Mouse (Mus musculus): ENCODE results near the gene Nudt8. TPM values are rescaled to one million over a fixed set of nuclear protein-coding genes. Genes with fewer than 3 reads are reported as not detected.

Nudt8 gene
- total and polyA plus RNA-seq, 2 experiments from 2014 or later, result 25.9 to 29.1 TPM

DNA sequence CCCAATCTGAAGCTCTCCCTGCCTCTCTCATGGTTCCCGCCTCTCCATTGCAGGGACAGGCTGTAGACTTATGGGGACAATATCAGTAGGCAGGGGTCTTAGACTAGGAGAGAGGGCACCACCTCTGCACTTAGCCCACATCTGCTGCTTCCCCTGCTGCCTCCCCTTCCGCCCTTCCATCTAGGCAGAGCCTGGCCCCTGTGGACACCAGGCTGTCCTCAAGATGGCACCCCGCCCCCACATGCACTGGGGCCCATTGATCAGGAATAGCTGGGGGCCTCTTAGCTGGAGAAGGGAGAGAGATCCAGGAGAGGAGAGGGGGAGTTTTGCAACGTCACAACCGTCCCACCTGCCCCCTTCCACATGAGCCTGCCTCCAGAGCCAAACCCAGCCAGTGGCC lies 8.0 kb upstream of the Nudt8 start, which contains the start of gene Tbx10:
TSS of gene Tbx10 (plus strand) at position 337 of the 400 bp plus-strand sequence.
- no peaks in the 10 kb centered on the region for H3K27me3 ChIP-seq (ENCODE audit: insufficient read depth, low read length)
- H3K27ac ChIP-seq, result no peak within 1 kb of the TSS
- ATAC-seq, result no peak
- no peak within 1 kb of the TSS for H3K9ac ChIP-seq (replicated peaks; ENCODE audit: low read length)
- H3K4me2 ChIP-seq (ENCODE audit: low read depth, low read length), result no peak within 1 kb of the TSS
- no peak for TF ChIP-seq CTCF (IDR thresholded peaks at IDR 0.05; ENCODE audit: low read depth)
- 61% methylated on average over 5 of the region's 5 CpGs for WGBS
- no peaks in the 10 kb centered on the region for H3K9me3 ChIP-seq (ENCODE audit: low read length)
- no peak for DNase-seq (ENCODE audit: low spot score)
- no peaks in the 10 kb centered on the region for H3K36me3 ChIP-seq (ENCODE audit: insufficient read depth, low read length)
- H3K4me3 ChIP-seq (ENCODE audit: low read length), result no peak within 1 kb of the TSS
- H3K4me1 ChIP-seq (ENCODE audit: insufficient read depth, low read length), result no peaks in the 10 kb centered on the region

DNA sequence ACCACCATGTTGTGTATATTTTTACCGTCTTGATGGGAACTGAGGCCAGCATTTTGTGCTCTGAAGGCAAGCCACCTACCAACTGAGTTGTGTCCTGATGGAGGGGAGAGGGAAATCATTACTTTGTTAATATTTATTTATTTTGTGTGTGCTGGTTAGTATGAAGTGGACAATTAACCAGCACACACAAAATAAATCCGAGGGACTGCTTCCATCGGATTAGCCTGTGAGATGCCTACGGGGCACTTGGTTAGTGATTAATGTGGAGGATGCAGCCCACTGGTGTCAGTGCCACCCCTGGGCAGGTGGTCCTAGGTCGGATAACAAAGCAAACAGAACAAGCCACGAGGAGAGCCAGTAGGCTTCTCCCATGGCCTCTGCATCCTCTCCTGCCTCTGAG lies 5.4 kb upstream of the Nudt8 start:
- 77% methylated on average over 6 of the region's 6 CpGs for WGBS
- no peak for DNase-seq (ENCODE audit: low spot score)
- H3K27me3 ChIP-seq (ENCODE audit: insufficient read depth, low read length), result no peaks in the 10 kb centered on the region
- ATAC-seq, result no peak
- no peak overlapping the region for H3K4me3 ChIP-seq (ENCODE audit: low read length)
- no peak overlapping the region for H3K9ac ChIP-seq (replicated peaks; ENCODE audit: low read length)
- no peak overlapping the region for H3K4me2 ChIP-seq (ENCODE audit: low read depth, low read length)
- H3K36me3 ChIP-seq (ENCODE audit: insufficient read depth, low read length), result no peaks in the 10 kb centered on the region
- no peak for TF ChIP-seq CTCF (IDR thresholded peaks at IDR 0.05; ENCODE audit: low read depth)
- H3K4me1 ChIP-seq (ENCODE audit: insufficient read depth, low read length), result 0 out of 2 replicates have a peak, but pooled peaks cover 4% of the 10 kb centered on the region
- no peak overlapping the region for H3K27ac ChIP-seq
- no peaks in the 10 kb centered on the region for H3K9me3 ChIP-seq (ENCODE audit: low read length)

DNA sequence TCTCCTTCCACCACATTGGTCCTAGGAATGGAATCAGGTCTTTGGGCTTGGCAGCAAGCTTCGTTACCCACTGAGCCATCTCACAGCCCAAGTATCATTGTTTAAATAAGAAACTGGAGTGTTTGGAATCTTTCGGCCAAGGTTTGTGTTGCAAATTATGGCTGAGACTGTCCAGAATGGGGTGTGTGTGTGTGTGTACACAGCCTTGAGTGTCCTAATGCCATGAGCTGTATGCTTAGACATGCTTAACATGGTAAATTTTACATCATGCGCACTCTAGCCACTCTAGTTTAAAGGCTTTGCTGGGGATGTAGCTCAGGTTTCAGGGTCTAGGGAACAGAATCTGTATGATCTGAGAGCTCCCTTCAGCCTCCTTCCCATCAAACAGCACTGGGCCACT lies 4.9 kb upstream of the Nudt8 start:
- H3K36me3 ChIP-seq (ENCODE audit: insufficient read depth, low read length), result no peaks in the 10 kb centered on the region
- ATAC-seq (no peak), DNase-seq (ENCODE audit: low spot score) (no peak)
- no peak overlapping the region for H3K4me2 ChIP-seq (ENCODE audit: low read depth, low read length)
- H3K9me3 ChIP-seq (ENCODE audit: low read length), result no peaks in the 10 kb centered on the region
- H3K27me3 ChIP-seq (ENCODE audit: insufficient read depth, low read length), result no peaks in the 10 kb centered on the region
- 87% methylated on average over 3 of the region's 3 CpGs for WGBS
- TF ChIP-seq CTCF (IDR thresholded peaks at IDR 0.05; ENCODE audit: low read depth), result no peak
- 0 out of 2 replicates have a peak, but pooled peaks cover 4% of the 10 kb centered on the region for H3K4me1 ChIP-seq (ENCODE audit: insufficient read depth, low read length)
- no peak overlapping the region for H3K27ac ChIP-seq
- H3K9ac ChIP-seq (replicated peaks; ENCODE audit: low read length), result no peak overlapping the region
- H3K4me3 ChIP-seq (ENCODE audit: low read length), result no peak overlapping the region

DNA sequence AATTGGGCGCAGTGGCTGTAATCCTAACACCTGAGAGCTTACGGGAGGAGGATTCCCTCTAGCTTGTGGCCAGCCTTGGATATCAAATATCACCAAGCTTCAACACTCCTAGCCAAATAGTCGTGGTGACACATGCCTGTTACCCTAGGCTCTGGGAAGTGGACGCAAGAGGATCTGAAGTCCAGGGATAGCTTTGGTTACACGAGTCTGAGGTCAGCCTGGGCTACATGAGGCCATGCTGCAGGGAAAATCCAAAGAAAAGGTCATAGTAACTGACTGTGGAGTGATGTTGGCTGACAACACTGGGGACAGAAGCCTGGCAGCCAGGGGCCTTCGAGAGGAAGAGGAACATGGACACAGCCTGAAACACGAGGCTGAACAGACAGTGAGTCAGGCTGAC lies 4.3 kb upstream of the Nudt8 start:
- Histone ChIP-seq H3K9ac (replicated peaks; ENCODE audit: low read length) (no peak overlapping the region), H3K4me1 (ENCODE audit: insufficient read depth, low read length) (peaks cover 6% of the 10 kb centered on the region; the same call in 1 of the 2 replicates), H3K36me3 (ENCODE audit: insufficient read depth, low read length) (no peaks in the 10 kb centered on the region), H3K9me3 (ENCODE audit: low read length) (no peaks in the 10 kb centered on the region), H3K4me2 (ENCODE audit: low read depth, low read length) (no peak overlapping the region), H3K27me3 (ENCODE audit: insufficient read depth, low read length) (no peaks in the 10 kb centered on the region), H3K27ac (no peak overlapping the region), H3K4me3 (ENCODE audit: low read length) (no peak overlapping the region)
- no peak for TF ChIP-seq CTCF (IDR thresholded peaks at IDR 0.05; ENCODE audit: low read depth)
- 74% methylated on average over 7 of the region's 7 CpGs for WGBS
- ATAC-seq (no peak), DNase-seq (ENCODE audit: low spot score) (no peak)

DNA sequence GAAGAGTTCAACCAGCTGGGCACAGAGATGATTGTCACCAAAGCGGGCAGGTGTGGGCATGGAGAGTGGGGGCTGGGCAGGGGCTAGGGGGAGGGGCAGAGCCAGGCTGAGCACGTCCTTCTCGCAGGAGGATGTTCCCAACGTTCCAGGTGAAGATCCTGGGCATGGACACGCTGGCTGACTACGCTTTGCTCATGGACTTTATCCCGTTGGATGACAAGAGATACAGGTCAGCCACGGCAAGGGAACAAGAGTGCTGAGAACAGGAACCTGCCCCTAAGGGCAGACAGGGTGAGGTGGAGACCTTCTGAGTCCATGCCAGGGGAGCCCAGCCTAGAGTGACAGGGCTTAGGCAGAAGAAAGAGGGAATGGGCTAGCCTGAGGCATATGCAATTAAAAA lies 3.6 kb upstream of the Nudt8 start:
- no peak overlapping the region for H3K4me2 ChIP-seq (ENCODE audit: low read depth, low read length)
- ATAC-seq (no peak), DNase-seq (ENCODE audit: low spot score) (no peak)
- no peak overlapping the region for H3K27ac ChIP-seq
- no peak overlapping the region for H3K4me3 ChIP-seq (ENCODE audit: low read length)
- no peaks in the 10 kb centered on the region for H3K27me3 ChIP-seq (ENCODE audit: insufficient read depth, low read length)
- H3K9ac ChIP-seq (replicated peaks; ENCODE audit: low read length), result no peak overlapping the region
- no peaks in the 10 kb centered on the region for H3K9me3 ChIP-seq (ENCODE audit: low read length)
- peaks cover 12% of the 10 kb centered on the region; the same call in 1 of the 2 replicates for H3K4me1 ChIP-seq (ENCODE audit: insufficient read depth, low read length)
- WGBS, result 81% methylated on average over 8 of the region's 8 CpGs
- no peak for TF ChIP-seq CTCF (IDR thresholded peaks at IDR 0.05; ENCODE audit: low read depth)
- H3K36me3 ChIP-seq (ENCODE audit: insufficient read depth, low read length), result no peaks in the 10 kb centered on the region

DNA sequence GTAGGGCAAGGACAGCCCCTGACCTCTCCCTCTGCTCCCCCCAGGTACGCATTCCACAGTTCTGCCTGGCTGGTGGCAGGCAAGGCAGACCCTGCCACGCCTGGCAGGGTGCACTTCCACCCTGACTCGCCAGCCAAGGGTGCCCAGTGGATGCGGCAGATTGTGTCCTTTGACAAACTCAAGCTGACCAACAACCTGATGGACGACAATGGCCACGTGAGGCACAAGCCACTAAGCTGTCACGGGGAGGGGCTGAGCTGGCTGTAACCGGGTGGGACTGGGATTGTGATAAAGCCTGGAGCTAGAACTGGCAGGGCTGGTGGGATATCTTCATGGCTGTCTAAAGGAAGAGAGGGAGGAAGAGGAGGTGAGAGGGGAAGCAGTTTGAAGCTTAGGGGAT lies 3.1 kb upstream of the Nudt8 start:
- WGBS, result 58% methylated on average over 8 of the region's 8 CpGs
- ATAC-seq (no peak), DNase-seq (ENCODE audit: low spot score) (no peak)
- H3K4me1 ChIP-seq (ENCODE audit: insufficient read depth, low read length), result peaks cover 12% of the 10 kb centered on the region; the same call in 1 of the 2 replicates
- H3K4me3 ChIP-seq (ENCODE audit: low read length), result no peak overlapping the region
- H3K36me3 ChIP-seq (ENCODE audit: insufficient read depth, low read length), result no peaks in the 10 kb centered on the region
- H3K27me3 ChIP-seq (ENCODE audit: insufficient read depth, low read length), result no peaks in the 10 kb centered on the region
- H3K9me3 ChIP-seq (ENCODE audit: low read length), result no peaks in the 10 kb centered on the region
- H3K9ac ChIP-seq (replicated peaks; ENCODE audit: low read length), result no peak overlapping the region
- no peak overlapping the region for H3K27ac ChIP-seq
- TF ChIP-seq CTCF (IDR thresholded peaks at IDR 0.05; ENCODE audit: low read depth), result no peak
- no peak overlapping the region for H3K4me2 ChIP-seq (ENCODE audit: low read depth, low read length)

DNA sequence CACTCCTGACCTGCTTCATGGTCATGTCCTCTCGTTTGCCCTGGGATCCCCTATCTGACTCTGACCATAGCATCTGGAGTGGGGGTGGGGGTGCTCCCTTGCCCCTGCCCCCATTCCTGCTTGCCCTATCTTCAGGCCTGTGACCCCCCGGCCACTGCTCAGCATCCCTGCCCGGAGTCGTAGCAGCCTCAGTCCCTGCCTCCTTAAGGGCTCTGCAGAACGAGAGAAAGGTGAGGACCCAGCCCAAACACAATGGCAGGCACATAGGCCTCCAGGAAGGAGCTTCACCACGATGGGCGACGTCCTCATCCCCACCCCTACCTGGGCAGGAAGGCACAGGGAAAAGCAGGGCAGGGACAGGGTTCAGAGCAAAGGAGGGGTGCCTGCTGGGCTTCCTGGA lies 2.0 kb upstream of the Nudt8 start:
- DNase-seq (ENCODE audit: low spot score), result no peak
- TF ChIP-seq CTCF (IDR thresholded peaks at IDR 0.05; ENCODE audit: low read depth), result no peak
- Histone ChIP-seq H3K9me3 (ENCODE audit: low read length) (no peaks in the 10 kb centered on the region), H3K27me3 (ENCODE audit: insufficient read depth, low read length) (no peaks in the 10 kb centered on the region), H3K4me3 (ENCODE audit: low read length) (no peak overlapping the region), H3K4me2 (ENCODE audit: low read depth, low read length) (no peak overlapping the region), H3K9ac (replicated peaks; ENCODE audit: low read length) (no peak overlapping the region), H3K36me3 (ENCODE audit: insufficient read depth, low read length) (no peaks in the 10 kb centered on the region), H3K27ac (no peak overlapping the region), H3K4me1 (ENCODE audit: insufficient read depth, low read length) (peaks cover 12% of the 10 kb centered on the region; the same call in 1 of the 2 replicates)
- no peak for ATAC-seq
- WGBS, result 75% methylated on average over 8 of the region's 8 CpGs
